Mouse (Mus musculus) limb, embryonic 13.5 days (tissue): Measurements from ENCODE around the gene Plau. TPM values are rescaled to one million over a fixed set of nuclear protein-coding genes. Genes with fewer than 3 reads are reported as not detected.

Experiments used
- ATAC-seq: fragments of 200-750 bp; cut with Nextera tagmentation; 2 replicates; pipeline ENCODE4 v1.8.0; 2017; ENCODE audit warnings: low read depth, moderate number of reproducible peaks, moderate TSS enrichment; ENCODE audit not compliant: low FRiP score
- H3K27ac ChIP-seq: fragments of 300-500 bp; sonication (generic); 2 replicates; pipeline ENCODE4 v1.5.1; 2015; ENCODE audit warnings: inconsistent platforms, mild to moderate bottlenecking, moderate library complexity
- H3K27me3 ChIP-seq: fragments of 300-500 bp; sonication (generic); 2 replicates; pipeline ENCODE4 v1.6.1; 2015; ENCODE audit warnings: mild to moderate bottlenecking, inconsistent platforms
- H3K36me3 ChIP-seq: fragments of 300-500 bp; sonication (generic); 2 replicates; pipeline ENCODE4 v1.6.1; 2015; ENCODE audit warnings: inconsistent platforms, mild to moderate bottlenecking, moderate library complexity
- H3K4me1 ChIP-seq: fragments of 300-500 bp; sonication (generic); 2 replicates; pipeline ENCODE4 v1.6.1; 2015; ENCODE audit warnings: inconsistent platforms
- H3K4me2 ChIP-seq: fragments of 300-500 bp; sonication (generic); replicated peaks from 2 replicates; pipeline ENCODE4 v1.6.1; 2015; ENCODE audit warnings: inconsistent platforms, mild to moderate bottlenecking, moderate library complexity
- H3K4me3 ChIP-seq: fragments of 300-500 bp; sonication (generic); 2 replicates; pipeline ENCODE4 v1.5.1; 2015; ENCODE audit warnings: moderate library complexity, mild to moderate bottlenecking, inconsistent platforms
- H3K9ac ChIP-seq: fragments of 300-500 bp; sonication (generic); 2 replicates; pipeline ENCODE4 v1.6.1; 2015; ENCODE audit warnings: mild to moderate bottlenecking, inconsistent platforms
- H3K9me3 ChIP-seq: fragments of 300-500 bp; sonication (generic); 2 replicates; pipeline ENCODE4 v1.6.1; 2016; ENCODE audit warnings: inconsistent platforms
- WGBS: fragments of 180-500 bp; shearing (Covaris S2); methylation state at CpG from one replicate; pipeline ENCODE4 v1.1.7; 2015; 5-methylcytosine and 5-hydroxymethylcytosine counted together
- polyA plus RNA-seq: library from polyadenylated mRNA; unstranded; fragments of >200 nt; fragmentation: Nextera tagmentation; extraction: Ambion mirVana; gene quantifications from 2 replicates; pipeline ENCODE4 v1.2.1, GENCODE M21; 2015

Gene Plau
- polyA plus RNA-seq, 1 experiment from 2014 or later = 2.9 TPM

- no peaks in the 10 kb centered on the region for H3K9me3 ChIP-seq
- no peak overlapping the region for H3K9ac ChIP-seq
- H3K4me2 ChIP-seq = no peak overlapping the region
- no peak overlapping the region for H3K4me3 ChIP-seq
- no peaks in the 10 kb centered on the region for H3K36me3 ChIP-seq
- no peaks in the 10 kb centered on the region for H3K27me3 ChIP-seq
- ATAC-seq = no peak
- no peaks in the 10 kb centered on the region for H3K4me1 ChIP-seq
- no peak overlapping the region for H3K27ac ChIP-seq
Observed at GRCm38 (mm10) chr14:20851776-20852175, 15.3 kb downstream of the Plau start.

- H3K9ac ChIP-seq = no peak overlapping the region
- 71% methylated on average over 2 of the region's 2 CpGs for WGBS
Observed at GRCm38 (mm10) chr14:20861152-20861551, 24.7 kb downstream of the Plau start.

GRCm38 (mm10) chr14:20861559-20861958 lies 25.1 kb downstream of the Plau start:
- Histone ChIP-seq H3K4me1 (peaks cover 17% of the 10 kb centered on the region), H3K4me3 (no peak overlapping the region), H3K27ac (no peak overlapping the region), H3K4me2 (no peak overlapping the region), H3K9ac (no peak overlapping the region), H3K9me3 (no peaks in the 10 kb centered on the region), H3K27me3 (no peaks in the 10 kb centered on the region), H3K36me3 (no peaks in the 10 kb centered on the region)
- 75% methylated on average over 5 of the region's 5 CpGs for WGBS
- ATAC-seq = no peak

More at GRCm38 (mm10) chr14:20861152-20861551, 24.7 kb downstream of the Plau start:
- H3K9me3 ChIP-seq = no peaks in the 10 kb centered on the region
- no peaks in the 10 kb centered on the region for H3K27me3 ChIP-seq
- no peak overlapping the region for H3K4me2 ChIP-seq
- peaks cover 15% of the 10 kb centered on the region for H3K4me1 ChIP-seq
- H3K27ac ChIP-seq = no peak overlapping the region
- H3K36me3 ChIP-seq = no peaks in the 10 kb centered on the region
- H3K4me3 ChIP-seq = no peak overlapping the region
- no peak for ATAC-seq

GRCm38 (mm10) chr14:20863306-20864065 lies 27.0 kb downstream of the Plau start:
- Histone ChIP-seq H3K27ac (no peak overlapping the region), H3K4me2 (no peak overlapping the region), H3K4me3 (no peak overlapping the region), H3K9ac (no peak overlapping the region), H3K9me3 (no peaks in the 10 kb centered on the region), H3K36me3 (no peaks in the 10 kb centered on the region), H3K4me1 (peaks cover 17% of the 10 kb centered on the region), H3K27me3 (no peaks in the 10 kb centered on the region)
- 73% methylated on average over 6 of the region's 6 CpGs for WGBS
- no peak for ATAC-seq

GRCm38 (mm10) chr14:20864192-20864591 lies 27.7 kb downstream of the Plau start:
- H3K27ac ChIP-seq = no peak overlapping the region
- no peaks in the 10 kb centered on the region for H3K27me3 ChIP-seq
- no peak overlapping the region for H3K9ac ChIP-seq

GRCm38 (mm10) chr14:20865604-20866003 lies 29.1 kb downstream of the Plau start:
- no peaks in the 10 kb centered on the region for H3K9me3 ChIP-seq
- peaks cover 17% of the 10 kb centered on the region for H3K4me1 ChIP-seq
- 70% methylated on average over 8 of the region's 8 CpGs for WGBS
- no peak for ATAC-seq
- no peak overlapping the region for H3K4me3 ChIP-seq
- no peaks in the 10 kb centered on the region for H3K27me3 ChIP-seq
- H3K9ac ChIP-seq = no peak overlapping the region
- H3K27ac ChIP-seq = no peak overlapping the region
- H3K36me3 ChIP-seq = no peaks in the 10 kb centered on the region
- H3K4me2 ChIP-seq = 0 out of 2 replicates have a peak overlapping the region, but pooled peaks have one; percentile 1

More at GRCm38 (mm10) chr14:20864192-20864591, 27.7 kb downstream of the Plau start:
- Histone ChIP-seq H3K9me3 (no peaks in the 10 kb centered on the region), H3K4me3 (no peak overlapping the region), H3K4me2 (no peak overlapping the region), H3K4me1 (peaks cover 17% of the 10 kb centered on the region), H3K36me3 (no peaks in the 10 kb centered on the region)
- WGBS = 45% methylated on average over 4 of the region's 4 CpGs
- no peak for ATAC-seq

- Histone ChIP-seq H3K9me3 (no peaks in the 10 kb centered on the region), H3K4me2 (no peak overlapping the region), H3K27me3 (no peaks in the 10 kb centered on the region), H3K4me3 (no peak overlapping the region), H3K27ac (no peak overlapping the region), H3K9ac (no peak overlapping the region), H3K36me3 (no peaks in the 10 kb centered on the region), H3K4me1 (peaks cover 13% of the 10 kb centered on the region)
- ATAC-seq = no peak
- 87% methylated on average over 7 of the region's 7 CpGs for WGBS
Observed at GRCm38 (mm10) chr14:20866365-20866764, 29.9 kb downstream of the Plau start.

GRCm38 (mm10) chr14:20870110-20870509 lies 33.6 kb downstream of the Plau start:
- WGBS = 85% methylated on average over 3 of the region's 3 CpGs
- Histone ChIP-seq H3K36me3 (no peaks in the 10 kb centered on the region), H3K4me2 (no peak overlapping the region), H3K9ac (no peak overlapping the region), H3K9me3 (no peaks in the 10 kb centered on the region), H3K4me3 (no peak overlapping the region), H3K4me1 (peaks cover 13% of the 10 kb centered on the region), H3K27ac (no peak overlapping the region), H3K27me3 (0 out of 2 replicates have a peak, but pooled peaks cover 2% of the 10 kb centered on the region)
- ATAC-seq = no peak

- WGBS = 85% methylated on average over 1 of the region's 1 CpGs
- Histone ChIP-seq H3K36me3 (no peaks in the 10 kb centered on the region), H3K9me3 (no peaks in the 10 kb centered on the region), H3K27me3 (0 out of 2 replicates have a peak, but pooled peaks cover 2% of the 10 kb centered on the region), H3K4me3 (no peak overlapping the region), H3K27ac (no peak overlapping the region), H3K9ac (no peak overlapping the region), H3K4me1 (no peaks in the 10 kb centered on the region; the same call in 1 of the 2 replicates), H3K4me2 (no peak overlapping the region)
- ATAC-seq = no peak
Observed at GRCm38 (mm10) chr14:20871495-20871894, 35.0 kb downstream of the Plau start.

GRCm38 (mm10) chr14:20873307-20873706 lies 36.8 kb downstream of the Plau start:
- Histone ChIP-seq H3K9ac (no peak overlapping the region), H3K9me3 (no peaks in the 10 kb centered on the region), H3K4me3 (no peak overlapping the region), H3K4me1 (no peaks in the 10 kb centered on the region), H3K27me3 (0 out of 2 replicates have a peak, but pooled peaks cover 2% of the 10 kb centered on the region), H3K36me3 (no peaks in the 10 kb centered on the region), H3K4me2 (no peak overlapping the region), H3K27ac (no peak overlapping the region)
- ATAC-seq = peak; percentile 40; the same call in 1 of the 2 replicates
- 3% methylated on average over 8 of the region's 8 CpGs for WGBS

- H3K9me3 ChIP-seq = no peaks in the 10 kb centered on the region
- no peak for ATAC-seq
- H3K4me2 ChIP-seq = no peak overlapping the region
- no peaks in the 10 kb centered on the region for H3K36me3 ChIP-seq
- H3K27ac ChIP-seq = no peak overlapping the region
- H3K4me3 ChIP-seq = no peak overlapping the region
- 0 out of 2 replicates have a peak, but pooled peaks cover 2% of the 10 kb centered on the region for H3K27me3 ChIP-seq
- H3K9ac ChIP-seq = no peak overlapping the region
- no peaks in the 10 kb centered on the region for H3K4me1 ChIP-seq
- WGBS = 47% methylated on average over 6 of the region's 6 CpGs
Observed at GRCm38 (mm10) chr14:20873931-20874330, 37.5 kb downstream of the Plau start.

GRCm38 (mm10) chr14:20884691-20885090 lies 48.2 kb downstream of the Plau start:
- Histone ChIP-seq H3K4me3 (no peak overlapping the region), H3K9ac (no peak overlapping the region), H3K27ac (no peak overlapping the region), H3K9me3 (no peaks in the 10 kb centered on the region), H3K27me3 (no peaks in the 10 kb centered on the region), H3K36me3 (no peaks in the 10 kb centered on the region), H3K4me1 (peaks cover 26% of the 10 kb centered on the region), H3K4me2 (no peak overlapping the region)
- 82% methylated on average over 5 of the region's 5 CpGs for WGBS
- ATAC-seq = no peak
